Mouse (Mus musculus): ENCODE measurements around the gene Olfr1087. TPM values are rescaled to one million over a fixed set of nuclear protein-coding genes. Genes with fewer than 3 reads are reported as not detected.
"Not testable (repeated sequence)": the region's sequence is repeated elsewhere in the genome, so short reads cannot be mapped to it uniquely, and the experiment has no call there.

Gene Olfr1087
- total RNA-seq (2022): not detected

GRCm38 (mm10) chr2:86698295-86698694 lies at the start of gene Olfr1087:
Olfr1087 (minus strand) TSS chr2:86698395.
- no peak for DNase-seq (ENCODE audit: low spot score in 2 of 2)

DNA sequence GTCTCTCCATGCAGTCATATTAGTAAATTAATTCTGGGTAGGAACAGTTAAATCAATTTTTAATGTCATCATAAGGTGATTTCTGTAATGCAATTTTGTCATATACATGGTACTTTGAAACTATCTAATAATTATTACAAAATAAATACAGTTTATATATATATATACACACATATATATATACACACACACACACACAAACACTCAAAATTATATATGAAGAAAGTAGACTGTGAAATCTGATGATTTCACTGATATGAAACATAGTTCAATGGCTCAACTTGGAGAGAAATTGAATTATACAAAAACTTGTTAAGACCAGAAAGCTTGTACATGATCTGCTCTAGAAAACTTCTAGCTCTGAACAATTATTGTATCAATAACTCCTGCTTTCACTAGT lies 35.4 kb upstream of the Olfr1087 start, which contains the start of gene Olfr1089:
Gene Olfr1089 (minus strand): TSS at position 101 of the 400 bp plus-strand sequence.
- no peak for DNase-seq (ENCODE audit: low spot score in 2 of 2)

DNA sequence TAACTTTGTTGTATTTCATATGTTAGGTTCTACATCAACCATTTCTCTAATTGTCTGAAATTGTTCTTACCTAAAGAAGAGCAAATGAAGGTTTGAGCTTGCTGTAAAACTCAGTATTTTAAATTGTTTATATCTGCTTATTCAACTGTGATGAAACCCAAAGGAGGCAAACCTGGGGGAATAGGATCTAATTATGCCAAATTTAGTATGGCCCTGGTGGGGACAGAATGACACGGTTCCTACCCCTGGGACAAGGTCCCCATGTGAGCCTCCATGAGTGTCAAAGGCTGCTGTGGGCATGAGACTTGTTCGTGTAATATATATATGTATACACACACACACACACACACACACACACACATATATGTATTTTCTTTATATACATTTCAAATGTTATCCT lies 18.2 kb downstream of the Olfr1087 start, which contains the start of gene Olfr1086:
Gene Olfr1086 (minus strand): TSS at position 101 of the 400 bp plus-strand sequence.
- DNase-seq (ENCODE audit: low spot score in 2 of 2): no peak

DNA sequence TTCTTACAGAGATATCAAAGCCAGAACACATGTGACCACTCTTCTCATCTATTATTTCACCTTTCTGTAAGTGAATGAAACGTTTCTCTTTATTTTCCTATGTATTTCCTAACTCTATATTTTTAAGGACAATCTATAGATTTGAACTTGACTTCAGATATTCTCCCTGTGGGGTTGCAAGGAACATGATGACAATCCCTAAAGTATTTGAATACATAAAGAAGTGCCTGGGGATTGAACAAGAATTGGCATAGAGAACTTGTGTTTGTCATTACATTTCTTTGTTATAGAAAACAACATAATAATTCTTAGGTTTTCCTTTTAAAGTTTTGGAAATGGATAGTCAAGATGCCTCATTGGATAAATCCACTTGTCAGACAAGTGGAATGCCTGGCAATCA lies 36.3 kb downstream of the Olfr1087 start, which contains the start of gene Olfr1085:
Gene Olfr1085 (minus strand): TSS at position 101 of the 400 bp plus-strand sequence.
- DNase-seq (ENCODE audit: low spot score in 2 of 2): no peak

GRCm38 (mm10) chr2:86639625-86640024 lies 58.6 kb downstream of the Olfr1087 start, which contains the start of gene Olfr1084:
Olfr1084 (minus strand) TSS chr2:86639725.
- DNase-seq (ENCODE audit: low spot score in 2 of 2): not testable (repeated sequence)

Other genes starting within 250 kb of the Olfr1087 start
- not detected for gene Olfr1065, start 247.8 kb downstream of the Olfr1087 start, total RNA-seq (2022)
- gene Olfr1066, start 242.1 kb downstream of the Olfr1087 start, total RNA-seq (2022): not detected
- not detected for gene Olfr228, start 211.0 kb downstream of the Olfr1087 start, total RNA-seq (2022)
- gene Olfr1076, start 189.9 kb downstream of the Olfr1087 start, total RNA-seq (2022): not detected
- not detected for gene Olfr1079, start 155.9 kb downstream of the Olfr1087 start, total RNA-seq (2022)
- gene Olfr1080, start 140.2 kb downstream of the Olfr1087 start, total RNA-seq (2022): not detected
- not detected for gene Olfr1082, start 99.4 kb downstream of the Olfr1087 start, total RNA-seq (2022)
- gene Olfr1084, start 58.7 kb downstream of the Olfr1087 start, total RNA-seq (2022): not detected
- gene Olfr1085, start 36.4 kb downstream of the Olfr1087 start, total RNA-seq (2022): not detected
- not detected for gene Olfr1086, start 18.3 kb downstream of the Olfr1087 start, total RNA-seq (2022)
- gene Olfr1089, start 35.3 kb upstream of the Olfr1087 start, total RNA-seq (2022): not detected
- not detected for gene Olfr1090, start 60.6 kb upstream of the Olfr1087 start, total RNA-seq (2022)
- not detected for gene Olfr1093, start 84.1 kb upstream of the Olfr1087 start, total RNA-seq (2022)
- gene Olfr141, start 111.6 kb upstream of the Olfr1087 start, total RNA-seq (2022): not detected
- gene Olfr1094, start 126.3 kb upstream of the Olfr1087 start, total RNA-seq (2022): not detected
- not detected for gene Olfr1095, start 153.3 kb upstream of the Olfr1087 start, total RNA-seq (2022)
- not detected for gene Gm13723, start 176.4 kb upstream of the Olfr1087 start, total RNA-seq (2022)
- gene Olfr1097, start 193.8 kb upstream of the Olfr1087 start, total RNA-seq (2022): not detected
- gene Olfr1098, start 226.2 kb upstream of the Olfr1087 start, total RNA-seq (2022): not detected